Mouse (Mus musculus): ENCODE results near the gene Gng7. TPM values are rescaled to one million over a fixed set of nuclear protein-coding genes. Genes with fewer than 3 reads are reported as not detected.

Gene Gng7
- polyA plus RNA-seq, 1 experiment from 2014 or later = 11.5 TPM

GRCm38 (mm10) chr10:80986754-80987153 is 28.0 kb downstream of the Gng7 start:
- Histone ChIP-seq H3K4me3 (replicated peaks; ENCODE audit: low read depth, low read length) (no peak overlapping the region), H3K27ac (replicated peaks; ENCODE audit: low read depth, low read length) (no peak overlapping the region), H3K9ac (replicated peaks; ENCODE audit: low read length) (no peak overlapping the region), H3K9me3 (ENCODE audit: control insufficient read depth, low read length) (no peaks in the 10 kb centered on the region), H3K36me3 (ENCODE audit: control insufficient read depth, insufficient read depth, low read length) (no peaks in the 10 kb centered on the region), H3K4me2 (ENCODE audit: low read length) (no peak overlapping the region), H3K27me3 (ENCODE audit: control insufficient read depth, insufficient read depth, low read length) (peaks cover 23% of the 10 kb centered on the region), H3K4me1 (ENCODE audit: control insufficient read depth, insufficient read depth, low read length) (0 out of 2 replicates have a peak, but pooled peaks cover 3% of the 10 kb centered on the region)
- ATAC-seq (ENCODE audit: low FRiP score, low TSS enrichment) = no peak
- 73% methylated on average over 6 of the region's 6 CpGs for WGBS
- DNase-seq = no peak

- Histone ChIP-seq H3K4me3 (replicated peaks; ENCODE audit: low read depth, low read length) (peak overlapping the region; percentile 13; the same call in 1 of the 2 replicates), H3K4me1 (ENCODE audit: control insufficient read depth, insufficient read depth, low read length) (0 out of 2 replicates have a peak, but pooled peaks cover 3% of the 10 kb centered on the region), H3K9me3 (ENCODE audit: control insufficient read depth, low read length) (no peaks in the 10 kb centered on the region), H3K27ac (replicated peaks; ENCODE audit: low read depth, low read length) (no peak overlapping the region), H3K9ac (replicated peaks; ENCODE audit: low read length) (peak overlapping the region; percentile 23; the same call in 1 of the 2 replicates), H3K4me2 (ENCODE audit: low read length) (peak overlapping the region; percentile 43), H3K36me3 (ENCODE audit: control insufficient read depth, insufficient read depth, low read length) (no peaks in the 10 kb centered on the region), H3K27me3 (ENCODE audit: control insufficient read depth, insufficient read depth, low read length) (peaks cover 23% of the 10 kb centered on the region)
- ATAC-seq (ENCODE audit: low FRiP score, low TSS enrichment) = no peak
- no peak for DNase-seq
- 35% methylated on average over 13 of the region's 13 CpGs for WGBS
Observed at GRCm38 (mm10) chr10:80985970-80986701, 28.6 kb downstream of the Gng7 start.

GRCm38 (mm10) chr10:80985241-80985969 is 29.3 kb downstream of the Gng7 start:
- no peaks in the 10 kb centered on the region for H3K36me3 ChIP-seq (ENCODE audit: control insufficient read depth, insufficient read depth, low read length)
- no peaks in the 10 kb centered on the region for H3K9me3 ChIP-seq (ENCODE audit: control insufficient read depth, low read length)
- peak overlapping the region; percentile 13; the same call in 1 of the 2 replicates for H3K4me3 ChIP-seq (replicated peaks; ENCODE audit: low read depth, low read length)
- 8% methylated on average over 37 of the region's 37 CpGs for WGBS
- peak overlapping the region; percentile 43 for H3K4me2 ChIP-seq (ENCODE audit: low read length)
- peak overlapping the region; percentile 23; the same call in 1 of the 2 replicates for H3K9ac ChIP-seq (replicated peaks; ENCODE audit: low read length)
- DNase-seq (no peak), ATAC-seq (ENCODE audit: low FRiP score, low TSS enrichment) (no peak)
- peaks cover 23% of the 10 kb centered on the region for H3K27me3 ChIP-seq (ENCODE audit: control insufficient read depth, insufficient read depth, low read length)
- H3K4me1 ChIP-seq (ENCODE audit: control insufficient read depth, insufficient read depth, low read length) = 0 out of 2 replicates have a peak, but pooled peaks cover 3% of the 10 kb centered on the region
- no peak overlapping the region for H3K27ac ChIP-seq (replicated peaks; ENCODE audit: low read depth, low read length)

- no peak for DNase-seq
- no peaks in the 10 kb centered on the region for H3K36me3 ChIP-seq (ENCODE audit: control insufficient read depth, insufficient read depth, low read length)
- H3K4me1 ChIP-seq (ENCODE audit: control insufficient read depth, insufficient read depth, low read length) = 0 out of 2 replicates have a peak, but pooled peaks cover 3% of the 10 kb centered on the region
- no peak overlapping the region for H3K4me3 ChIP-seq (replicated peaks; ENCODE audit: low read depth, low read length)
- no peak overlapping the region for H3K27ac ChIP-seq (replicated peaks; ENCODE audit: low read depth, low read length)
- WGBS = 87% methylated on average over 12 of the region's 12 CpGs
- no peak overlapping the region for H3K9ac ChIP-seq (replicated peaks; ENCODE audit: low read length)
- H3K9me3 ChIP-seq (ENCODE audit: control insufficient read depth, low read length) = no peaks in the 10 kb centered on the region
- ATAC-seq (ENCODE audit: low FRiP score, low TSS enrichment) = no peak
- peaks cover 23% of the 10 kb centered on the region for H3K27me3 ChIP-seq (ENCODE audit: control insufficient read depth, insufficient read depth, low read length)
- H3K4me2 ChIP-seq (ENCODE audit: low read length) = no peak overlapping the region
Observed at GRCm38 (mm10) chr10:80984223-80984622, 30.5 kb downstream of the Gng7 start.

GRCm38 (mm10) chr10:80982381-80982780 is 32.4 kb downstream of the Gng7 start:
- peaks cover 23% of the 10 kb centered on the region for H3K27me3 ChIP-seq (ENCODE audit: control insufficient read depth, insufficient read depth, low read length)
- H3K27ac ChIP-seq (replicated peaks; ENCODE audit: low read depth, low read length) = no peak overlapping the region
- H3K4me3 ChIP-seq (replicated peaks; ENCODE audit: low read depth, low read length) = no peak overlapping the region
- no peak for ATAC-seq (ENCODE audit: low FRiP score, low TSS enrichment)
- H3K36me3 ChIP-seq (ENCODE audit: control insufficient read depth, insufficient read depth, low read length) = no peaks in the 10 kb centered on the region
- DNase-seq = no peak
- H3K4me1 ChIP-seq (ENCODE audit: control insufficient read depth, insufficient read depth, low read length) = no peaks in the 10 kb centered on the region
- 82% methylated on average over 4 of the region's 4 CpGs for WGBS
- no peak overlapping the region for H3K9ac ChIP-seq (replicated peaks; ENCODE audit: low read length)
- no peaks in the 10 kb centered on the region for H3K9me3 ChIP-seq (ENCODE audit: control insufficient read depth, low read length)
- no peak overlapping the region for H3K4me2 ChIP-seq (ENCODE audit: low read length)

- Histone ChIP-seq H3K27me3 (ENCODE audit: control insufficient read depth, insufficient read depth, low read length) (peaks cover 19% of the 10 kb centered on the region), H3K4me1 (ENCODE audit: control insufficient read depth, insufficient read depth, low read length) (no peaks in the 10 kb centered on the region), H3K4me3 (replicated peaks; ENCODE audit: low read depth, low read length) (no peak overlapping the region), H3K9ac (replicated peaks; ENCODE audit: low read length) (no peak overlapping the region), H3K27ac (replicated peaks; ENCODE audit: low read depth, low read length) (no peak overlapping the region), H3K4me2 (ENCODE audit: low read length) (no peak overlapping the region), H3K36me3 (ENCODE audit: control insufficient read depth, insufficient read depth, low read length) (no peaks in the 10 kb centered on the region), H3K9me3 (ENCODE audit: control insufficient read depth, low read length) (no peaks in the 10 kb centered on the region)
- no peak for DNase-seq
- no peak for ATAC-seq (ENCODE audit: low FRiP score, low TSS enrichment)
- 54% methylated on average over 7 of the region's 7 CpGs for WGBS
Observed at GRCm38 (mm10) chr10:80981564-80982112, 33.1 kb downstream of the Gng7 start.

GRCm38 (mm10) chr10:80975478-80975877 is 39.3 kb downstream of the Gng7 start:
- Histone ChIP-seq H3K4me1 (ENCODE audit: control insufficient read depth, insufficient read depth, low read length) (peaks cover 6% of the 10 kb centered on the region; the same call in 1 of the 2 replicates), H3K9ac (replicated peaks; ENCODE audit: low read length) (no peak overlapping the region), H3K27me3 (ENCODE audit: control insufficient read depth, insufficient read depth, low read length) (no peaks in the 10 kb centered on the region), H3K4me2 (ENCODE audit: low read length) (no peak overlapping the region), H3K36me3 (ENCODE audit: control insufficient read depth, insufficient read depth, low read length) (no peaks in the 10 kb centered on the region), H3K9me3 (ENCODE audit: control insufficient read depth, low read length) (no peaks in the 10 kb centered on the region), H3K4me3 (replicated peaks; ENCODE audit: low read depth, low read length) (no peak overlapping the region), H3K27ac (replicated peaks; ENCODE audit: low read depth, low read length) (no peak overlapping the region)
- no peak for DNase-seq
- 94% methylated on average over 11 of the region's 11 CpGs for WGBS
- no peak for ATAC-seq (ENCODE audit: low FRiP score, low TSS enrichment)

GRCm38 (mm10) chr10:80973722-80974121 is 41.0 kb downstream of the Gng7 start:
- Histone ChIP-seq H3K27ac (replicated peaks; ENCODE audit: low read depth, low read length) (no peak overlapping the region), H3K4me1 (ENCODE audit: control insufficient read depth, insufficient read depth, low read length) (peaks cover 6% of the 10 kb centered on the region; the same call in 1 of the 2 replicates), H3K36me3 (ENCODE audit: control insufficient read depth, insufficient read depth, low read length) (no peaks in the 10 kb centered on the region), H3K27me3 (ENCODE audit: control insufficient read depth, insufficient read depth, low read length) (no peaks in the 10 kb centered on the region), H3K9me3 (ENCODE audit: control insufficient read depth, low read length) (no peaks in the 10 kb centered on the region), H3K4me2 (ENCODE audit: low read length) (no peak overlapping the region), H3K9ac (replicated peaks; ENCODE audit: low read length) (no peak overlapping the region), H3K4me3 (replicated peaks; ENCODE audit: low read depth, low read length) (no peak overlapping the region)
- ATAC-seq (ENCODE audit: low FRiP score, low TSS enrichment) (no peak), DNase-seq (no peak)
- WGBS = 87% methylated on average over 1 of the region's 1 CpGs
